In the genomic region with DNA sequence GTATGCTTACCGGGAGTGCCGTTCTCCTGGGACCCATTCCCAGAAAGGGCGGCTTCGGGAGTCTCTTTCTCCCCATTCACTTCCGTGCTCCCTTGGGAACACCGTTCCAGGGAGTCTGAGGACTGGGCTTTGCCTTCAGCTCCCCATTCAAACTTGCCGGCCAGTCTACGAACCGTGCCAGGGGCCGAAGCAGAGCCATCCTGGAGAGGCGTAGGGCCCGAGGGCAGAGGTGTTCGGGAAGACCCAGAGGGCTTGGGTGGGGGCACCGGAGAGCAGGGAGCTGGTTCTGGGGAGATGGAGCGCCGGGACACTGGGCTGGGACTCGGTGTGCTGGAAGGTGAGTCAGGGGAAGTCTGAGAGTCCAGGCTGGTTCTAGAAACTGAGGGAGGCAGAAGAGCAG, we compare ENCODE assay signal across 8 mouse cellular contexts. TPM values are rescaled to one million over a fixed set of nuclear protein-coding genes. Genes with fewer than 3 reads are reported as not detected.
DNase-seq lines count a peak whose midpoint lies in the region; ATAC-seq and TF ChIP-seq lines count a peak whose summit lies in the region.

No protein-coding gene starts in this region.

- peak overlapping the region; percentile 70 for H3K4me2 ChIP-seq in lung, embryonic 14.5 days
- H3K4me2 ChIP-seq in limb, embryonic 12.5 days, result peak overlapping the region; percentile 65

- no peak for TF ChIP-seq CTCF in lung, embryonic 14.5 days (IDR thresholded peaks at IDR 0.05; ENCODE audit: low read depth)
- no peak for TF ChIP-seq CTCF in olfactory bulb, adult 2 months (IDR thresholded peaks at IDR 0.05; ENCODE audit: insufficient read depth, low read depth, low read length)

- TF ChIP-seq POLR2A in olfactory bulb, adult 2 months (IDR thresholded peaks at IDR 0.05; ENCODE audit: insufficient read depth, low read depth, low read length), result no peak

- peak; percentile 21 for DNase-seq in lung, embryonic 14.5 days
- DNase-seq in lung, postnatal 36 days, result no peak
- DNase-seq in forebrain, embryonic 10.5 days (ENCODE audit: extremely low spot score, low spot score), result no peak
- no peak for DNase-seq in adrenal gland, postnatal 10 days
- DNase-seq in lung, postnatal 14 days, result no peak

- H3K36me3 ChIP-seq in lung, embryonic 14.5 days (ENCODE audit: insufficient read depth), result no peaks in the 10 kb centered on the region
- no peaks in the 10 kb centered on the region for H3K36me3 ChIP-seq in forebrain, embryonic 10.5 days (replicated peaks)
- no peaks in the 10 kb centered on the region for H3K36me3 ChIP-seq in limb, embryonic 12.5 days

- H3K4me3 ChIP-seq in lung, embryonic 14.5 days (ENCODE audit: low read depth, low read length), result peak overlapping the region; percentile 39
- peak overlapping the region; percentile 57 for H3K4me3 ChIP-seq in forebrain, embryonic 10.5 days
- peak overlapping the region; percentile 38 for H3K4me3 ChIP-seq in limb, embryonic 12.5 days (replicated peaks)
- H3K4me3 ChIP-seq in olfactory bulb, adult 2 months (ENCODE audit: insufficient read depth, low read depth, low read length), result peak overlapping the region; percentile 34

- H3K4me1 ChIP-seq in lung, embryonic 14.5 days (ENCODE audit: insufficient read depth), result no peaks in the 10 kb centered on the region
- H3K4me1 ChIP-seq in forebrain, embryonic 10.5 days, result peaks cover 39% of the 10 kb centered on the region
- peaks cover 22% of the 10 kb centered on the region for H3K4me1 ChIP-seq in limb, embryonic 12.5 days (replicated peaks)
- peaks cover 14% of the 10 kb centered on the region; the same call in 1 of the 2 replicates for H3K4me1 ChIP-seq in olfactory bulb, adult 2 months (ENCODE audit: control insufficient read depth, insufficient read depth, low read length)

- ATAC-seq in lung, embryonic 14.5 days (ENCODE audit: insufficient read depth), result no peak
- ATAC-seq in limb, embryonic 12.5 days (ENCODE audit: insufficient number of reproducible peaks, insufficient read depth, low FRiP score, low TSS enrichment, low read depth), result no peak
- no peak for ATAC-seq in erythroid progenitor cell, adult 5-6 weeks (replicated peaks; ENCODE audit: low FRiP score, poor library complexity, severe bottlenecking)

- H3K27me3 ChIP-seq in lung, embryonic 14.5 days (ENCODE audit: insufficient read depth, low read length), result peaks cover 29% of the 10 kb centered on the region
- H3K27me3 ChIP-seq in forebrain, embryonic 10.5 days (ENCODE audit: poor library complexity, severe bottlenecking), result peaks cover 74% of the 10 kb centered on the region
- H3K27me3 ChIP-seq in limb, embryonic 12.5 days, result peaks cover 68% of the 10 kb centered on the region

- H3K9me3 ChIP-seq in lung, embryonic 14.5 days (ENCODE audit: low read depth, low read length), result no peaks in the 10 kb centered on the region
- H3K9me3 ChIP-seq in forebrain, embryonic 10.5 days, result no peaks in the 10 kb centered on the region
- no peaks in the 10 kb centered on the region for H3K9me3 ChIP-seq in limb, embryonic 12.5 days

- H3K9ac ChIP-seq in lung, embryonic 14.5 days, result peak overlapping the region; percentile 18
- peak overlapping the region; percentile 58 for H3K9ac ChIP-seq in limb, embryonic 12.5 days (replicated peaks)

- under 1% methylated on average over 17 of the region's 17 CpGs for WGBS in lung, embryonic 14.5 days
- WGBS in forebrain, embryonic 10.5 days, result 2% methylated on average over 17 of the region's 17 CpGs
- WGBS in limb, embryonic 12.5 days, result 1% methylated on average over 17 of the region's 17 CpGs
- 6% methylated on average over 17 of the region's 17 CpGs for WGBS in olfactory bulb, adult 2 months

- H3K27ac ChIP-seq in lung, embryonic 14.5 days (ENCODE audit: low read depth), result no peak overlapping the region
- H3K27ac ChIP-seq in forebrain, embryonic 10.5 days, result peak overlapping the region; percentile 77
- H3K27ac ChIP-seq in limb, embryonic 12.5 days, result no peak overlapping the region
- no peak overlapping the region for H3K27ac ChIP-seq in olfactory bulb, adult 2 months (ENCODE audit: insufficient read depth, low read depth, low read length)

RNA-seq across cellular contexts. Expression of a gene that starts 2.9 kb away (rescaled TPM):
- polyA plus RNA-seq in lung, embryonic 14.5 days (2014; fragmentation: Nextera tagmentation; extraction: Ambion mirVana), result 21.6 and 23.9 TPM in 2 replicates
- 6.7 and 6.8 TPM in 2 replicates for polyA plus RNA-seq in forebrain, embryonic 10.5 days (2016; fragmentation: Nextera tagmentation; extraction: Ambion mirVana)
- polyA plus RNA-seq in limb, embryonic 12.5 days (2016; fragmentation: Nextera tagmentation; extraction: Ambion mirVana), result 6.1 and 7.0 TPM in 2 replicates
- polyA plus RNA-seq in olfactory bulb, adult 2 months (2012; ENCODE audit: insufficient read depth, insufficient read length, low replicate concordance, missing spikeins), result not detected in 2 replicates
- total RNA-seq in adrenal gland, postnatal 10 days (2021), result 10 to 100 TPM; 25.4 to 35.9 TPM
- total RNA-seq in erythroid progenitor cell, adult 5-6 weeks (2015; ENCODE audit: low replicate concordance), result not detected in 2 replicates
- total RNA-seq in erythroid progenitor cell, adult 5-6 weeks (2017; ENCODE audit: low replicate concordance), result not detected in 2 replicates

RNA-seq across cellular contexts. Expression of a gene that starts 13.5 kb away (rescaled TPM):
- 3.9 and 4.0 TPM in 2 replicates for polyA plus RNA-seq in lung, embryonic 14.5 days (2014; fragmentation: Nextera tagmentation; extraction: Ambion mirVana)
- polyA plus RNA-seq in forebrain, embryonic 10.5 days (2016; fragmentation: Nextera tagmentation; extraction: Ambion mirVana), result 1.9 and 2.1 TPM in 2 replicates
- polyA plus RNA-seq in limb, embryonic 12.5 days (2016; fragmentation: Nextera tagmentation; extraction: Ambion mirVana), result 2.3 and 2.6 TPM in 2 replicates
- not detected in 2 replicates for polyA plus RNA-seq in olfactory bulb, adult 2 months (2012; ENCODE audit: insufficient read depth, insufficient read length, low replicate concordance, missing spikeins)
- total RNA-seq in adrenal gland, postnatal 10 days (2021), result 10 to 100 TPM; 28.5 to 32.9 TPM
- 3.8 TPM in 1 of 2 replicates, not detected in the other for total RNA-seq in erythroid progenitor cell, adult 5-6 weeks (2015; ENCODE audit: low replicate concordance)
- 0.26 TPM in 1 of 2 replicates, not detected in the other for total RNA-seq in erythroid progenitor cell, adult 5-6 weeks (2017; ENCODE audit: low replicate concordance)

RNA-seq across cellular contexts. Expression of a gene that starts 20.6 kb away (rescaled TPM):
- polyA plus RNA-seq in lung, embryonic 14.5 days (2014; fragmentation: Nextera tagmentation; extraction: Ambion mirVana), result 49.9 TPM in 2 replicates
- 90.7 and 97.5 TPM in 2 replicates for polyA plus RNA-seq in forebrain, embryonic 10.5 days (2016; fragmentation: Nextera tagmentation; extraction: Ambion mirVana)
- 64.6 and 69.6 TPM in 2 replicates for polyA plus RNA-seq in limb, embryonic 12.5 days (2016; fragmentation: Nextera tagmentation; extraction: Ambion mirVana)
- not detected in 2 replicates for polyA plus RNA-seq in olfactory bulb, adult 2 months (2012; ENCODE audit: insufficient read depth, insufficient read length, low replicate concordance, missing spikeins)
- 10 to 100 TPM; 20.4 to 24.7 TPM for total RNA-seq in adrenal gland, postnatal 10 days (2021)
- total RNA-seq in erythroid progenitor cell, adult 5-6 weeks (2015; ENCODE audit: low replicate concordance), result 6.8 and 13.4 TPM in 2 replicates
- 2.7 TPM in 2 replicates for total RNA-seq in erythroid progenitor cell, adult 5-6 weeks (2017; ENCODE audit: low replicate concordance)

RNA-seq across cellular contexts. Expression of a gene that starts 27.5 kb away (rescaled TPM):
- not detected in 2 replicates for polyA plus RNA-seq in lung, embryonic 14.5 days (2014; fragmentation: Nextera tagmentation; extraction: Ambion mirVana)
- polyA plus RNA-seq in forebrain, embryonic 10.5 days (2016; fragmentation: Nextera tagmentation; extraction: Ambion mirVana), result not detected in 2 replicates
- not detected in 2 replicates for polyA plus RNA-seq in limb, embryonic 12.5 days (2016; fragmentation: Nextera tagmentation; extraction: Ambion mirVana)
- not detected in 2 replicates for polyA plus RNA-seq in olfactory bulb, adult 2 months (2012; ENCODE audit: insufficient read depth, insufficient read length, low replicate concordance, missing spikeins)
- total RNA-seq in adrenal gland, postnatal 10 days (2021), result under 1 TPM; 0.27 to 0.60 TPM
- total RNA-seq in erythroid progenitor cell, adult 5-6 weeks (2015; ENCODE audit: low replicate concordance), result not detected in 2 replicates
- total RNA-seq in erythroid progenitor cell, adult 5-6 weeks (2017; ENCODE audit: low replicate concordance), result not detected in 2 replicates

RNA-seq across cellular contexts. Expression of a gene that starts 53.0 kb away (rescaled TPM):
- polyA plus RNA-seq in lung, embryonic 14.5 days (2014; fragmentation: Nextera tagmentation; extraction: Ambion mirVana), result 1,103 and 1,167 TPM in 2 replicates
- polyA plus RNA-seq in forebrain, embryonic 10.5 days (2016; fragmentation: Nextera tagmentation; extraction: Ambion mirVana), result 1,077 and 1,081 TPM in 2 replicates
- polyA plus RNA-seq in limb, embryonic 12.5 days (2016; fragmentation: Nextera tagmentation; extraction: Ambion mirVana), result 1,086 and 1,101 TPM in 2 replicates
- 1,027 and 1,979 TPM in 2 replicates for polyA plus RNA-seq in olfactory bulb, adult 2 months (2012; ENCODE audit: insufficient read depth, insufficient read length, low replicate concordance, missing spikeins)
- 1,000 to 10,000 TPM; 1,288 to 1,295 TPM for total RNA-seq in adrenal gland, postnatal 10 days (2021)
- total RNA-seq in erythroid progenitor cell, adult 5-6 weeks (2015; ENCODE audit: low replicate concordance), result 896 and 989 TPM in 2 replicates
- 751 and 992 TPM in 2 replicates for total RNA-seq in erythroid progenitor cell, adult 5-6 weeks (2017; ENCODE audit: low replicate concordance)

Comparison
In these comparisons a context has a peak if more than half of its experiments do, and no peak if none do; other contexts are left out.
1. RNA of a gene that starts 20.6 kb away (polyA plus RNA-seq): 90.7 to 97.5 TPM in forebrain, embryonic 10.5 days, 64.6 to 69.6 TPM in limb, embryonic 12.5 days and 49.9 TPM in lung, embryonic 14.5 days; not detected in olfactory bulb, adult 2 months; every median in the first group is over 10 times any median in the second.
2. Peak in every context shown above with its lines, with median percentiles within 50 percentile points of each other: H3K4me3 ChIP-seq.